Mouse (Mus musculus): ENCODE data around the gene AB124611.
"Not testable (repeated sequence)": the region's sequence is repeated elsewhere in the genome, so short reads cannot be mapped to it uniquely, and the experiment has no call there.

Gene AB124611

GRCm38 (mm10) chr9:21565004-21565586 lies 39.1 kb downstream of the AB124611 start:
- DNase-seq (ENCODE audit: low spot score), result no peak

GRCm38 (mm10) chr9:21566538-21566937 lies 40.6 kb downstream of the AB124611 start:
- DNase-seq (ENCODE audit: low spot score), result no peak

- DNase-seq (ENCODE audit: low spot score), result no peak
Measured at GRCm38 (mm10) chr9:21567051-21567450, 41.1 kb downstream of the AB124611 start.

- no peak for DNase-seq (ENCODE audit: low spot score)
Measured at GRCm38 (mm10) chr9:21568657-21569255, 42.8 kb downstream of the AB124611 start.

GRCm38 (mm10) chr9:21574012-21574801 lies 48.2 kb downstream of the AB124611 start:
- DNase-seq (ENCODE audit: low spot score), result no peak

- no peak for DNase-seq (ENCODE audit: low spot score)
Measured at GRCm38 (mm10) chr9:21575253-21575652, 49.3 kb downstream of the AB124611 start.

- DNase-seq (ENCODE audit: low spot score), result no peak
Measured at GRCm38 (mm10) chr9:21576286-21576685, 50.3 kb downstream of the AB124611 start.

- no peak for DNase-seq (ENCODE audit: low spot score)
Measured at GRCm38 (mm10) chr9:21578226-21578625, 52.2 kb downstream of the AB124611 start.

GRCm38 (mm10) chr9:21585401-21585800 lies 59.4 kb downstream of the AB124611 start:
- no peak for DNase-seq (ENCODE audit: low spot score)

GRCm38 (mm10) chr9:21587678-21588349 lies 61.8 kb downstream of the AB124611 start:
- DNase-seq (ENCODE audit: low spot score), result no peak

GRCm38 (mm10) chr9:21588350-21588749 lies 62.4 kb downstream of the AB124611 start:
- DNase-seq (ENCODE audit: low spot score), result no peak

GRCm38 (mm10) chr9:21589538-21589937 lies 63.6 kb downstream of the AB124611 start:
- no peak for DNase-seq (ENCODE audit: low spot score)

- no peak for DNase-seq (ENCODE audit: low spot score)
Measured at GRCm38 (mm10) chr9:21591127-21591830, 65.3 kb downstream of the AB124611 start.

GRCm38 (mm10) chr9:21591831-21592702 lies 66.1 kb downstream of the AB124611 start:
- no peak for DNase-seq (ENCODE audit: low spot score)

- DNase-seq (ENCODE audit: low spot score), result peak; percentile 84
Measured at GRCm38 (mm10) chr9:21592703-21593121, 66.7 kb downstream of the AB124611 start, which contains the start of the genes Timm29 and Yipf2. TSS of gene Timm29 (plus strand) at chr9:21592722. TSS of gene Yipf2 (minus strand) at chr9:21592828.

GRCm38 (mm10) chr9:21593122-21593721 lies 67.2 kb downstream of the AB124611 start:
- DNase-seq (ENCODE audit: low spot score), result peak; percentile 72

GRCm38 (mm10) chr9:21594350-21594749 lies 68.4 kb downstream of the AB124611 start:
- not testable (repeated sequence) for DNase-seq (ENCODE audit: low spot score)

GRCm38 (mm10) chr9:21594838-21595237 lies 68.9 kb downstream of the AB124611 start:
- no peak for DNase-seq (ENCODE audit: low spot score)
